Mouse (Mus musculus): ENCODE data around the gene Ywhag. TPM values are rescaled to one million over a fixed set of nuclear protein-coding genes. Genes with fewer than 3 reads are reported as not detected.

Gene Ywhag
- polyA plus RNA-seq, 1 experiment from 2014 or later: 168 TPM

- no peak for ATAC-seq (ENCODE audit: insufficient number of reproducible peaks, low FRiP score, low TSS enrichment, low read depth)
- no peaks in the 10 kb centered on the region for H3K27me3 ChIP-seq
- no peak overlapping the region for H3K27ac ChIP-seq
- H3K9me3 ChIP-seq: no peaks in the 10 kb centered on the region
- 0 out of 2 replicates have a peak, but pooled peaks cover 3% of the 10 kb centered on the region for H3K4me1 ChIP-seq
- no peak overlapping the region for H3K4me2 ChIP-seq
- no peak overlapping the region for H3K4me3 ChIP-seq
- 96% methylated on average over 3 of the region's 3 CpGs for WGBS
- H3K9ac ChIP-seq: no peak overlapping the region
- H3K36me3 ChIP-seq: peaks cover 63% of the 10 kb centered on the region
Measured at GRCm38 (mm10) chr5:135919902-135920301, 14.5 kb downstream of the Ywhag start.

- H3K27ac ChIP-seq: no peak overlapping the region
- H3K27me3 ChIP-seq: no peaks in the 10 kb centered on the region
- no peak overlapping the region for H3K4me2 ChIP-seq
- no peak overlapping the region for H3K9ac ChIP-seq
- 95% methylated on average over 5 of the region's 5 CpGs for WGBS
- no peak for ATAC-seq (ENCODE audit: insufficient number of reproducible peaks, low FRiP score, low TSS enrichment, low read depth)
- H3K9me3 ChIP-seq: no peaks in the 10 kb centered on the region
- H3K4me1 ChIP-seq: 0 out of 2 replicates have a peak, but pooled peaks cover 6% of the 10 kb centered on the region
- H3K36me3 ChIP-seq: peaks cover 64% of the 10 kb centered on the region
- H3K4me3 ChIP-seq: no peak overlapping the region
Measured at GRCm38 (mm10) chr5:135918593-135918992, 15.8 kb downstream of the Ywhag start.

GRCm38 (mm10) chr5:135918059-135918437 lies 16.4 kb downstream of the Ywhag start:
- no peaks in the 10 kb centered on the region for H3K27me3 ChIP-seq
- 92% methylated on average over 5 of the region's 5 CpGs for WGBS
- no peaks in the 10 kb centered on the region for H3K9me3 ChIP-seq
- H3K4me2 ChIP-seq: no peak overlapping the region
- H3K4me3 ChIP-seq: no peak overlapping the region
- no peak overlapping the region for H3K9ac ChIP-seq
- no peak overlapping the region for H3K27ac ChIP-seq
- H3K4me1 ChIP-seq: 0 out of 2 replicates have a peak, but pooled peaks cover 6% of the 10 kb centered on the region
- peaks cover 65% of the 10 kb centered on the region for H3K36me3 ChIP-seq
- no peak for ATAC-seq (ENCODE audit: insufficient number of reproducible peaks, low FRiP score, low TSS enrichment, low read depth)

- H3K27ac ChIP-seq: no peak overlapping the region
- H3K4me1 ChIP-seq: 0 out of 2 replicates have a peak, but pooled peaks cover 10% of the 10 kb centered on the region
- H3K9me3 ChIP-seq: no peaks in the 10 kb centered on the region
- H3K4me2 ChIP-seq: no peak overlapping the region
- no peaks in the 10 kb centered on the region for H3K27me3 ChIP-seq
- no peak overlapping the region for H3K9ac ChIP-seq
- peaks cover 61% of the 10 kb centered on the region for H3K36me3 ChIP-seq
- no peak overlapping the region for H3K4me3 ChIP-seq
- no peak for ATAC-seq (ENCODE audit: insufficient number of reproducible peaks, low FRiP score, low TSS enrichment, low read depth)
- WGBS: 91% methylated on average over 8 of the region's 8 CpGs
Measured at GRCm38 (mm10) chr5:135917327-135918058, 16.9 kb downstream of the Ywhag start.

- WGBS: 89% methylated on average over 3 of the region's 3 CpGs
- Histone ChIP-seq H3K4me2 (no peak overlapping the region), H3K4me3 (no peak overlapping the region), H3K27ac (no peak overlapping the region), H3K27me3 (no peaks in the 10 kb centered on the region), H3K9me3 (no peaks in the 10 kb centered on the region), H3K4me1 (0 out of 2 replicates have a peak, but pooled peaks cover 12% of the 10 kb centered on the region), H3K36me3 (peaks cover 55% of the 10 kb centered on the region), H3K9ac (no peak overlapping the region)
- no peak for ATAC-seq (ENCODE audit: insufficient number of reproducible peaks, low FRiP score, low TSS enrichment, low read depth)
Measured at GRCm38 (mm10) chr5:135916601-135917000, 17.8 kb downstream of the Ywhag start.

- H3K27me3 ChIP-seq: no peaks in the 10 kb centered on the region
- 83% methylated on average over 6 of the region's 6 CpGs for WGBS
- H3K4me2 ChIP-seq: no peak overlapping the region
- peaks cover 55% of the 10 kb centered on the region for H3K36me3 ChIP-seq
- H3K27ac ChIP-seq: no peak overlapping the region; the same call in 1 of the 2 replicates
- ATAC-seq (ENCODE audit: insufficient number of reproducible peaks, low FRiP score, low TSS enrichment, low read depth): no peak
- no peak overlapping the region for H3K9ac ChIP-seq
- H3K9me3 ChIP-seq: no peaks in the 10 kb centered on the region
- H3K4me3 ChIP-seq: no peak overlapping the region
- H3K4me1 ChIP-seq: 0 out of 2 replicates have a peak, but pooled peaks cover 12% of the 10 kb centered on the region
Measured at GRCm38 (mm10) chr5:135916051-135916565, 18.3 kb downstream of the Ywhag start.

- no peak for ATAC-seq (ENCODE audit: insufficient number of reproducible peaks, low FRiP score, low TSS enrichment, low read depth)
- no peaks in the 10 kb centered on the region for H3K9me3 ChIP-seq
- H3K9ac ChIP-seq: no peak overlapping the region
- 87% methylated on average over 6 of the region's 6 CpGs for WGBS
- peaks cover 66% of the 10 kb centered on the region for H3K36me3 ChIP-seq
- H3K27ac ChIP-seq: no peak overlapping the region
- H3K27me3 ChIP-seq: no peaks in the 10 kb centered on the region
- H3K4me2 ChIP-seq: no peak overlapping the region
- H3K4me1 ChIP-seq: 0 out of 2 replicates have a peak, but pooled peaks cover 12% of the 10 kb centered on the region
- no peak overlapping the region for H3K4me3 ChIP-seq
Measured at GRCm38 (mm10) chr5:135914156-135914555, 20.3 kb downstream of the Ywhag start.

- Histone ChIP-seq H3K27me3 (no peaks in the 10 kb centered on the region), H3K4me3 (no peak overlapping the region), H3K36me3 (peaks cover 61% of the 10 kb centered on the region), H3K9me3 (no peaks in the 10 kb centered on the region), H3K9ac (no peak overlapping the region), H3K27ac (no peak overlapping the region), H3K4me1 (0 out of 2 replicates have a peak, but pooled peaks cover 12% of the 10 kb centered on the region), H3K4me2 (no peak overlapping the region)
- no peak for ATAC-seq (ENCODE audit: insufficient number of reproducible peaks, low FRiP score, low TSS enrichment, low read depth)
- 81% methylated on average over 5 of the region's 5 CpGs for WGBS
Measured at GRCm38 (mm10) chr5:135913201-135913600, 21.2 kb downstream of the Ywhag start.

- no peak for ATAC-seq (ENCODE audit: insufficient number of reproducible peaks, low FRiP score, low TSS enrichment, low read depth)
- H3K9ac ChIP-seq: no peak overlapping the region
- no peak overlapping the region for H3K4me2 ChIP-seq
- H3K36me3 ChIP-seq: peaks cover 66% of the 10 kb centered on the region
- no peaks in the 10 kb centered on the region for H3K9me3 ChIP-seq
- no peak overlapping the region for H3K4me3 ChIP-seq
- peaks cover 17% of the 10 kb centered on the region; the same call in 1 of the 2 replicates for H3K4me1 ChIP-seq
- no peaks in the 10 kb centered on the region for H3K27me3 ChIP-seq
- WGBS: 87% methylated on average over 11 of the region's 11 CpGs
- H3K27ac ChIP-seq: no peak overlapping the region
Measured at GRCm38 (mm10) chr5:135911633-135912220, 22.7 kb downstream of the Ywhag start.

- no peak for ATAC-seq (ENCODE audit: insufficient number of reproducible peaks, low FRiP score, low TSS enrichment, low read depth)
- peaks cover 63% of the 10 kb centered on the region for H3K36me3 ChIP-seq
- peaks cover 22% of the 10 kb centered on the region for H3K4me1 ChIP-seq
- H3K27me3 ChIP-seq: no peaks in the 10 kb centered on the region
- no peak overlapping the region for H3K9ac ChIP-seq
- no peak overlapping the region for H3K4me2 ChIP-seq
- no peaks in the 10 kb centered on the region for H3K9me3 ChIP-seq
- H3K27ac ChIP-seq: no peak overlapping the region
- 90% methylated on average over 25 of the region's 25 CpGs for WGBS
- no peak overlapping the region for H3K4me3 ChIP-seq
Measured at GRCm38 (mm10) chr5:135910813-135911212, 23.6 kb downstream of the Ywhag start.

- no peak overlapping the region for H3K4me3 ChIP-seq
- no peak overlapping the region for H3K27ac ChIP-seq
- H3K4me2 ChIP-seq: no peak overlapping the region
- no peak overlapping the region for H3K9ac ChIP-seq
- 83% methylated on average over 10 of the region's 10 CpGs for WGBS
- H3K36me3 ChIP-seq: peaks cover 59% of the 10 kb centered on the region
- H3K9me3 ChIP-seq: no peaks in the 10 kb centered on the region
- no peak for ATAC-seq (ENCODE audit: insufficient number of reproducible peaks, low FRiP score, low TSS enrichment, low read depth)
- H3K27me3 ChIP-seq: no peaks in the 10 kb centered on the region
- H3K4me1 ChIP-seq: peaks cover 27% of the 10 kb centered on the region
Measured at GRCm38 (mm10) chr5:135909646-135910045, 24.8 kb downstream of the Ywhag start.

GRCm38 (mm10) chr5:135908989-135909388 lies 25.4 kb downstream of the Ywhag start:
- no peak overlapping the region for H3K9ac ChIP-seq
- H3K4me1 ChIP-seq: peaks cover 28% of the 10 kb centered on the region
- 93% methylated on average over 16 of the region's 16 CpGs for WGBS
- no peaks in the 10 kb centered on the region for H3K9me3 ChIP-seq
- no peak overlapping the region for H3K4me3 ChIP-seq
- no peaks in the 10 kb centered on the region for H3K27me3 ChIP-seq
- no peak overlapping the region for H3K4me2 ChIP-seq
- no peak overlapping the region for H3K27ac ChIP-seq
- ATAC-seq (ENCODE audit: insufficient number of reproducible peaks, low FRiP score, low TSS enrichment, low read depth): no peak
- peaks cover 53% of the 10 kb centered on the region for H3K36me3 ChIP-seq
